Mouse (Mus musculus): ENCODE measurements at regions not wholly inside any gene's neighbourhood (a gene's known extent, or its start where the extent isn't known, plus 50 kb on each side); places are given as distances from the start of the nearest gene placed in this dataset.

GRCm38 (mm10) chr16:78156138-78156875, 145.0 kb upstream of the Cxadr start:
- no peak for DNase-seq

- no peak for DNase-seq
Measured at GRCm38 (mm10) chr16:78153899-78154605, 147.2 kb upstream of the Cxadr start.

GRCm38 (mm10) chr16:78144146-78144545, 157.1 kb upstream of the Cxadr start:
- no peak for DNase-seq

- DNase-seq = no peak
Measured at GRCm38 (mm10) chr16:78135501-78135900, 165.8 kb upstream of the Cxadr start.

GRCm38 (mm10) chr16:78134531-78134930, 166.8 kb upstream of the Cxadr start:
- no peak for DNase-seq

- no peak for DNase-seq
Measured at GRCm38 (mm10) chr16:78121668-78122067, 179.6 kb upstream of the Cxadr start.

GRCm38 (mm10) chr16:78120346-78120899, 180.9 kb upstream of the Cxadr start:
- no peak for DNase-seq

GRCm38 (mm10) chr16:78104246-78104645, 197.0 kb upstream of the Cxadr start:
- DNase-seq = no peak

- DNase-seq = no peak
Measured at GRCm38 (mm10) chr16:78101415-78102326, 199.6 kb upstream of the Cxadr start.

- DNase-seq = no peak
Measured at GRCm38 (mm10) chr16:78099842-78100241, 201.4 kb upstream of the Cxadr start.

- DNase-seq = no peak
Measured at GRCm38 (mm10) chr16:78099114-78099513, 202.2 kb upstream of the Cxadr start.

GRCm38 (mm10) chr16:78098555-78098954, 202.7 kb upstream of the Cxadr start:
- no peak for DNase-seq

GRCm38 (mm10) chr16:78096571-78096970, 204.7 kb upstream of the Cxadr start:
- DNase-seq = no peak

GRCm38 (mm10) chr16:78090155-78090554, 211.1 kb upstream of the Cxadr start:
- no peak for DNase-seq

GRCm38 (mm10) chr16:78067532-78068118, 233.7 kb upstream of the Cxadr start:
- DNase-seq = no peak

- DNase-seq = no peak
Measured at GRCm38 (mm10) chr16:78060516-78060915, 240.8 kb upstream of the Cxadr start.

GRCm38 (mm10) chr16:78057549-78057948, 243.7 kb upstream of the Cxadr start:
- DNase-seq = no peak

- no peak for DNase-seq
Measured at GRCm38 (mm10) chr16:78052133-78052532, 249.2 kb upstream of the Cxadr start.

GRCm38 (mm10) chr16:78040149-78040920, 261.0 kb upstream of the Cxadr start:
- no peak for DNase-seq

- no peak for DNase-seq
Measured at GRCm38 (mm10) chr16:78019605-78020285, 281.5 kb upstream of the Cxadr start.

- DNase-seq = no peak
Measured at GRCm38 (mm10) chr16:78015401-78015800, 285.9 kb upstream of the Cxadr start.

All from thymus, postnatal 14 days (tissue).